Mouse (Mus musculus): Measurements from ENCODE around the gene Fto.

DNA sequence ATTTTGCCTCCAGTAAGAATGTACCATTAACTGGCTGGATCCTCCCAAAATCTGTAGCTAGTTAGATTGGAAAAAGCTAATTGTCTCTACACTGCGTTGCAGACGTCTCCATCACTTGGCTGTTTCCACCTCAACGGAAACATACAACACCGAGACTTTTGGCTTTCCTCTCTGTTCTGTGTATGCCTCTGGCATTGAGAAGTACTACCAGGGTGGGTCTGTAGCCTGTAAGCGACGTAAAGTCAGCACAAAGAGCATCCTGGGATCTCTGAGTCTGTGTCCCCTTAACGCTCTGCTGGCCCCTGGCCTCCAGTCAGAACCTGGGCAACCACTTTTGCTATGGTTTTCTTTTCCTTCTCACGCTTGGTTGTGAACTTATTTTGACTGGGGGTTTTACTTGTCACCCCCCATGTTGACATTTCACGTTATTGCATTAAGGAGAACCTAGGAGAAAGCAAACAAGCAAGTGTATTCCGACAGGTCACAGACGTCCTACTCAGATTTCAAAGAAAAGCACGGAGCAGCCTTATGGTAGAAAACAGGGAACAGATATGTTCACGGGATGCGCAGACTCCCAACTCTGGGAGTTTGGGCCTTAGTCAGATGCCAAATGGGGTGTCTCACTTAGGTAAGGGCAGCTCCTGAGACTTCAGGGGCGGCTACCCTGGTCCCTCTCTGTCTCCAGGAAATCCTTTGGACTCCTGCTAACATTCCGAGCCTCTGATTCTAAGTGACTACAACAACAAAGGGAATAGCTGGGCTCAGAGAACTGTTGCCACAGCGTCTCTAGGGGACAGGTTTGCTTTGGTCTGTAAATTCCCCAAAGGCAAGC is 263.0 kb downstream of the Fto start:
- TF ChIP-seq ZC3H11A (IDR thresholded peaks at IDR 0.05; ENCODE audit: borderline replicate concordance, low read depth, low read length) (no peak), CHD2 (IDR thresholded peaks at IDR 0.05; ENCODE audit: low read depth, low read length) (no peak), MAFK (IDR thresholded peaks at IDR 0.05; ENCODE audit: insufficient read depth, low read depth, low read length) (no peak), ZNF384 (IDR thresholded peaks at IDR 0.05; ENCODE audit: low read depth, low read length) (no peak)
